Mouse (Mus musculus) myocyte (in vitro differentiated cells): ENCODE results near the gene Morf4l1. TPM values are rescaled to one million over a fixed set of nuclear protein-coding genes. Genes with fewer than 3 reads are reported as not detected.

Source experiments
- H3K27me3 ChIP-seq: one replicate; pipeline ENCODE4 v1.6.1; 2011; ENCODE audit not compliant: control insufficient read depth, insufficient read depth, insufficient read length
- H3K36me3 ChIP-seq: one replicate; pipeline ENCODE4 v1.6.1; 2011; ENCODE audit not compliant: control insufficient read depth, insufficient read depth
- H3K4me2 ChIP-seq: one replicate; pipeline ENCODE4 v1.6.1; 2011; ENCODE audit warnings: low read depth, control low read depth
- H3K4me3 ChIP-seq: one replicate; pipeline ENCODE4 v1.5.1; 2011; ENCODE audit warnings: mild to moderate bottlenecking, control low read depth, moderate library complexity
- H3K79me2 ChIP-seq: one replicate; pipeline ENCODE4 v1.6.1; 2011; ENCODE audit not compliant: control insufficient read depth, insufficient read depth
- H3ac ChIP-seq: one replicate; pipeline ENCODE4 v1.6.1; 2011; ENCODE audit not compliant: control insufficient read depth, insufficient read length
- CEBPB ChIP-seq: IDR thresholded peaks from 2 replicates; pipeline ENCODE4 v1.6.1; 2011; ENCODE audit warnings: mild to moderate bottlenecking, moderate library complexity; ENCODE audit not compliant: poor library complexity, insufficient read depth, severe bottlenecking
- E2F4 ChIP-seq: IDR thresholded peaks from one replicate; pipeline ENCODE4 v1.6.1; 2011; ENCODE audit warnings: mild to moderate bottlenecking, control low read depth, moderate library complexity; ENCODE audit not compliant: insufficient read depth
- MAX ChIP-seq: IDR thresholded peaks from one replicate; pipeline ENCODE4 v1.6.1; 2011; ENCODE audit warnings: low read depth, mild to moderate bottlenecking, control low read depth
- MYOD1 ChIP-seq, 3 experiments: IDR thresholded peaks; one replicate each; pipeline ENCODE4 v1.6.1; 2011; ENCODE audit warnings: control low read depth in 2 of 3, low read depth in 2 of 3, mild to moderate bottlenecking in 2 of 3, moderate library complexity in 1 of 3; ENCODE audit not compliant: insufficient read length in 2 of 3, control insufficient read depth in 1 of 3
- MYOG ChIP-seq, 3 experiments: IDR thresholded peaks; one replicate each; pipeline ENCODE4 v1.6.1; 2011; ENCODE audit warnings: control low read depth in 2 of 3, low read depth in 2 of 3, mild to moderate bottlenecking in 2 of 3; ENCODE audit not compliant: insufficient read length in 2 of 3, control insufficient read depth in 1 of 3, insufficient read depth in 1 of 3
- POLR2A ChIP-seq: IDR thresholded peaks from one replicate; pipeline ENCODE4 v1.6.1; 2011; ENCODE audit warnings: low read depth, mild to moderate bottlenecking, control low read depth, moderate library complexity; ENCODE audit not compliant: insufficient read length
- POLR2AphosphoS2 ChIP-seq: IDR thresholded peaks from one replicate; pipeline ENCODE4 v1.6.1; 2011; ENCODE audit warnings: low read depth, control low read depth; ENCODE audit not compliant: insufficient read length
- REST ChIP-seq: IDR thresholded peaks from one replicate; pipeline ENCODE4 v1.6.1; 2011; ENCODE audit warnings: mild to moderate bottlenecking, control low read depth, moderate library complexity; ENCODE audit not compliant: insufficient read depth, insufficient read length
- SRF ChIP-seq: IDR thresholded peaks from one replicate; pipeline ENCODE4 v1.6.1; 2011; ENCODE audit warnings: low read depth; ENCODE audit not compliant: control insufficient read depth, insufficient read length
- TCF12 ChIP-seq: IDR thresholded peaks from one replicate; pipeline ENCODE4 v1.6.1; 2011; ENCODE audit warnings: mild to moderate bottlenecking, control low read depth; ENCODE audit not compliant: poor library complexity, insufficient read depth, severe bottlenecking
- TCF3 ChIP-seq: IDR thresholded peaks from one replicate; pipeline ENCODE4 v1.6.1; 2011; ENCODE audit warnings: low read depth, control low read depth; ENCODE audit not compliant: insufficient read length
- USF1 ChIP-seq: IDR thresholded peaks from one replicate; pipeline ENCODE4 v1.6.1; 2011; ENCODE audit warnings: low read depth, mild to moderate bottlenecking, control low read depth, moderate library complexity
- polyA plus RNA-seq: library from polyadenylated mRNA; unstranded; fragments of >200 nt; fragmentation: generic; extraction: Trizol; gene quantifications from one replicate; pipeline ENCODE4 v1.2.1, GENCODE M21; 2012; ENCODE audit warnings: missing spikeins

Gene Morf4l1
- polyA plus RNA-seq, 1 experiment = 204 TPM

GRCm38 (mm10) chr9:90076849-90077461 lies 37.6 kb downstream of the Morf4l1 start:
- Histone ChIP-seq H3K36me3 (no peaks in the 10 kb centered on the region), H3ac (no peak overlapping the region), H3K79me2 (no peaks in the 10 kb centered on the region), H3K4me2 (no peak overlapping the region), H3K4me3 (no peak overlapping the region), H3K27me3 (no peaks in the 10 kb centered on the region)
- TF ChIP-seq POLR2A = no peak
- TF ChIP-seq SRF = no peak
- TF ChIP-seq MAX = no peak
- no peak for TF ChIP-seq POLR2AphosphoS2
- no peak for TF ChIP-seq TCF12
- no peak for TF ChIP-seq TCF3
- no peak for TF ChIP-seq CEBPB

DNA sequence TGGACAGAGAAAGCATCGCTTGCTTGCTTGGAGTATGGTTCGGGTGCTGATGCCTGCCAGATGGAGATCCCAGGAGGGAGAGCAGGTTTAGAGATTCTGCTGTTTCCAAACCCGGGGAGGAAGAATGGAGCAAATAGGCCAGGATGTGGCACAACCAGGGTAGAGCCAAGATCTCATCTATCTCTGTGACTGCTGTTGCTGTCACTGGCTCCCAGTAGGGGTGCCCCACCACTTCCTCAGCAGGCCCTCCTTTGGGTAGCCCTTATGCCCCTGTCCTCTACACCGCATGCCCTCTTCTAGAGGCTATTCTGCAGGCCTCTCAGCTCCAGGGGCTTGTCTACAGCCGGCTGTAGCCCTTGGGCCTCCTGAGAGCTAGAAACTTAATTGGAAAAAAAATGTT lies 38.4 kb downstream of the Morf4l1 start:
- H3K4me3 ChIP-seq = no peak overlapping the region
- H3ac ChIP-seq = no peak overlapping the region
- TF ChIP-seq MYOG (IDR thresholded peaks at IDR 0.05; ENCODE audit: control insufficient read depth in 1 of 3, insufficient read depth in 1 of 3, insufficient read length in 2 of 3, low read depth in 2 of 3) = no peak
- no peak for TF ChIP-seq CEBPB
- TF ChIP-seq USF1 = no peak
- no peak for TF ChIP-seq POLR2A
- TF ChIP-seq SRF = no peak
- no peak for TF ChIP-seq MAX
- no peak for TF ChIP-seq TCF12
- no peak for TF ChIP-seq REST
- no peak for TF ChIP-seq POLR2AphosphoS2
- no peak for TF ChIP-seq TCF3
- no peak for TF ChIP-seq E2F4
- no peak for TF ChIP-seq MYOD1 (IDR thresholded peaks at IDR 0.05; ENCODE audit: control insufficient read depth in 1 of 3, insufficient read length in 2 of 3, low read depth in 2 of 3)
- no peaks in the 10 kb centered on the region for H3K79me2 ChIP-seq
- no peak overlapping the region for H3K4me2 ChIP-seq
- H3K27me3 ChIP-seq = no peaks in the 10 kb centered on the region
- H3K36me3 ChIP-seq = no peaks in the 10 kb centered on the region

DNA sequence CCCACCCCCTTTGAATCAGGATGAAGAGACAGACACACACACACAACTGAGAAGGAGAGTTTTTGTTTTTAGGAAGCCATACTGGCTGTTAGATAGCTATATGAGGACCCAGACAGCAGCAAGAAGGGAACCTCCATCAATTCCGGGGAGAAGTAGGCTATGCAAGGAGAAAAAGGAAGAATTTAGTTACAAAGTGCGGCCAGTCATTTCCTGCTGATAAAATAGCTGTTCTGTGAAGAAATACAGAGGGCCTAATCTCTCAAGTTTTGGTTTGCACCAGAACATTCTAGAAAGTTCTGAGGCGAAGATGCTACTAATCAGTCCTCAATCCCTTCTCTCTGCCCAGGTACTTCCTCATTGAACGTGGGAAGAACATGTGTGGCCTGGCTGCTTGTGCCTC lies 39.2 kb downstream of the Morf4l1 start:
- TF ChIP-seq CEBPB (no peak), USF1 (no peak), TCF12 (no peak), POLR2A (no peak), E2F4 (no peak)
- H3K4me3 ChIP-seq = no peak overlapping the region
- H3K79me2 ChIP-seq = no peaks in the 10 kb centered on the region
- H3K4me2 ChIP-seq = no peak overlapping the region
- H3K36me3 ChIP-seq = no peaks in the 10 kb centered on the region
- no peaks in the 10 kb centered on the region for H3K27me3 ChIP-seq
- H3ac ChIP-seq = no peak overlapping the region

DNA sequence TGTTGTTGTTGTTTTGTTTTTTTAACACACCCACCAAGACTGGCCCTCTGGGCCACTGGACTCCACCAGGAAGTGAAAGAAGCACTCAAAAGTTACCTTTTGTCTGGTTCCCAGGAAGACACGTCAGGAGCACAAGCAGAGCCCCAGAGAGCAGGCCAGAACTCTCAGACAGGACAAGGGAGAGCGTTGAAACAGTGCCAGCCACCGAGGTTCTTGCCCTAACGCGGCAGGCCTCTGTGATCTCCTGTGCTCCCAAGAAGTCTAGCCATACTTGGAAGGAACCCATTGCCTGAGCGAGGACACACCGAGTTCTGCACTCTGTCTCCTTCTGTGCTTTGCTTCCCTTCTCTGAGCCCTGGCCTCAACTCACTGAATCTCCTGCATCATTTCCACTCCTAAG lies 44.4 kb downstream of the Morf4l1 start:
- H3ac ChIP-seq = no peak overlapping the region
- TF ChIP-seq CEBPB = no peak
- no peak for TF ChIP-seq TCF3
- TF ChIP-seq MAX = no peak
- TF ChIP-seq POLR2AphosphoS2 = no peak
- no peak overlapping the region for H3K4me2 ChIP-seq
- no peaks in the 10 kb centered on the region for H3K79me2 ChIP-seq
- no peak overlapping the region for H3K4me3 ChIP-seq
- no peaks in the 10 kb centered on the region for H3K36me3 ChIP-seq
- H3K27me3 ChIP-seq = no peaks in the 10 kb centered on the region

- no peak overlapping the region for H3K4me3 ChIP-seq
- H3K27me3 ChIP-seq = no peaks in the 10 kb centered on the region
- no peak for TF ChIP-seq REST
- no peak for TF ChIP-seq TCF12
- no peak for TF ChIP-seq POLR2A
- TF ChIP-seq MYOD1 (IDR thresholded peaks at IDR 0.05; ENCODE audit: control insufficient read depth in 1 of 3, insufficient read length in 2 of 3, low read depth in 2 of 3) = no peak
- TF ChIP-seq CEBPB = no peak
- TF ChIP-seq POLR2AphosphoS2 = no peak
- no peak for TF ChIP-seq USF1
- no peak for TF ChIP-seq MAX
- TF ChIP-seq TCF3 = no peak
- no peak for TF ChIP-seq MYOG (IDR thresholded peaks at IDR 0.05; ENCODE audit: control insufficient read depth in 1 of 3, insufficient read depth in 1 of 3, insufficient read length in 2 of 3, low read depth in 2 of 3)
- TF ChIP-seq E2F4 = no peak
- no peak for TF ChIP-seq SRF
- H3K4me2 ChIP-seq = no peak overlapping the region
- H3K36me3 ChIP-seq = no peaks in the 10 kb centered on the region
- H3K79me2 ChIP-seq = no peaks in the 10 kb centered on the region
- no peak overlapping the region for H3ac ChIP-seq
Observed at GRCm38 (mm10) chr9:90069485-90069884, 45.1 kb downstream of the Morf4l1 start.
